Mouse (Mus musculus): Measurements from ENCODE around the gene Myo5c. TPM values are rescaled to one million over a fixed set of nuclear protein-coding genes. Genes with fewer than 3 reads are reported as not detected.

The Myo5c gene
- total RNA-seq, 2 experiments from 2014 or later = 0.29 to 0.80 TPM

DNA sequence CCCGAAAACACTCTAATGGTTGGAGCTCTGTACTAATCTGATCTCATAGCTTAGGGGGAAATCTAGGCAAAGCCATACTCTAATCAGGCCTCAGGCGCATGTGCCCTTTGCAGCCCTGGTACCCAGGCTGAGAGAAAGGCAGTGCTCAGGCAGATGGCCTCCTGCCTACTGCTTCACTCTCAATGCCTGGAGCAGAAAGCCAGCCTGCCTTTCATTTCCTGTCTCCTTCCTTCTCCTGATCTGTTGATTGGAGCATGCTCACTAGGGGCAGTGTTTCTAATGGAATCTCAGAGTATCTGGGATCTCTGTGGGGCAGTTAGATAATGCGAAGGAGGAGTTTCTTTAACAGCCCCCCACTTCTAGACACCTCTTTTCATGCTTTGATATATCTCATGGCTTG lies 87.5 kb downstream of the Myo5c start:
- DNase-seq (ENCODE audit: low spot score in 2 of 2) = peak in 1 of 2 experiments; percentile 27

DNA sequence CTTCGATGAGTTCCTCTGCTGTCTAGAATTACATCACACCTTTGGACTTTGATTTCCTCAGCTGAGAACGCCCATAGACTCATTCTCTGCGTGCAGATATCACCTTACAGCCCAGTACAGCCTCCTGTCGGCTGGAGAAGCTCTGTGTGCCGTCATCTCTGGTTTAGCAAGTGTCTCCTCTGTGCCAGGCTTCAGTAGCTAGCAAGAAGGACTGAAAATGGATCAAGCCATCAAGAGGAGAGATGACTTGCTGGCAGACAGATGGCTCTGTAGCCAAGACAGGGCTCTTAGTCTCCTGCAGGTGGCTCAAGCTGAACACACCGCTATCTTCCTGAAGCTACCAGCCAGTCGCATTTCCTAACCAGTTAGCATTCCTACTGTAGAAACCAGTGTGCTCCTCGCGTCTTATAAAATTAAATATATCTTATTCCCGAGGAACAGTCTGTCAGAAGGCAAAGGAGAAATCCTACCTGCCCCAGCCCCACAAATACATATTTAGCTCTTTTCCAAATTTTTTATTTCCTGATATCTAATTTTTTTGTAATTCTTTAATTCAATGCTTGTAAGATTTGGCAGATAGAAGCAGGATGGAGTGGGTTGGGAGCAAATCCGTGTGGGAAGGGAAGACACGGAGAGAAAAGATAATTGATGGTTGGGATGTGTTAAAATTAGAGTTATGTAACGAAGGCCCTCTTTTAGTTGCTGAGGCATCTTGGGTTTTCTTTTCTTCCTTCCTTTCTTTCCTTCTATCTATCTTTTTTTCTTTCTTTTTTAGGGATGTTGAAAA lies 90.5 kb downstream of the Myo5c start:
- DNase-seq (ENCODE audit: low spot score in 2 of 2) = no peak

DNA sequence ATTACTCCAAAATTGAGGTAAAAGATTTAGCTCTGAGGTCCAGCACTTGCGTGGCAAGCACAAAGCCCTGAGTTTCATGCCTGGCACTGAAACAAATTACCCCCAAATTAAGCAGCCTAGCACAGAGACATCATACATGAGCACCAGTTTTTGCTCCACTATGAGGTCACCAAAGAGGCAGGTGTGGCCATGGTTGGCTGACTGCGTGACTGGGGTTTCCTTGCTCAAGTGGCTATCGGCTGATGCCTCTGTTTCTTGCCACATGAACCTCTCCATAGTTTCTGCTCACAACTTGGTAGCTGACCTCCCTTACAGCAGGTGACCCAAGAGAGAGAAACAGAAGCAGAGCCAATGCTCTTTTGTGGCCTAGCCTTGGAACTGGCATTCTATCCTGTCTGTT lies 96.2 kb downstream of the Myo5c start:
- no peak for DNase-seq (ENCODE audit: low spot score in 2 of 2)

DNA sequence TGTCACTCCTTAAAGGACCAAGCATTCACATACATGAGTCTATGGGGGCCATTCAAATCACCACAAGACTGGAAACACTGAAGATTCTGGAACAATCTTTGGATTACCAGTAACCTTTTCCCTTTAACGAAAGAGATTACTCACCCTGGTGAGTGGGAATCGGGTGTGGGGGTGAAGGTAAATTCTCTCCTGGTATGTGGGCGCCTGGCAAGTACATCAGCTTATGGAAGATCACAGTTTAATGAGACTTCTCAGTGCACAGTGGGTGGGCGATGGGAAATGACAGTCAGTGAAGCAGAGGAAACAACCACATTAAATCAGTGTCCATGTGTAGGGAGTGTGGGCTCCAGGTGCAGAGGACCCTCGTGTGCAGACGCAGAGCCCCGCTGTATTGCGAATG lies 99.0 kb downstream of the Myo5c start:
- no peak for DNase-seq (ENCODE audit: low spot score in 2 of 2)

DNA sequence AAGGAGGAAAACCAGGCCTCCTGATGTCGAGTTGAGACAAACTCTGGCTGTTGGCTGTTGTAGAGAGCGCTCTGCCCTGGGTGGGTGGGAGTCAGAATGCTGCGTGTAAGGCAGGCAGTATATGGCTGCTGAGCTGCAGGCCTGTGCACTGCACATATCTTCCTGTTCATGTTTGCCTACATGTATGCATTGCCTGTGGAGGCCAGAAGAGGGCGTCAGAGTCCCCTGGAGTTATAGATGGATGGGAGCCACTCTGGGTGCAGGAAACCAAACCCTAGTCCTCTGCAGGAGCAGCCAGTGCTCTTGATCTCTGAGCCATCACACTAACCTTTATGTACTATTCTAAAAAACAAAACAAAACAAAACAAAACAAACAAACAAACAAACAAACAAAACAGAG lies 102.6 kb downstream of the Myo5c start:
- no peak for DNase-seq (ENCODE audit: low spot score in 2 of 2)

DNA sequence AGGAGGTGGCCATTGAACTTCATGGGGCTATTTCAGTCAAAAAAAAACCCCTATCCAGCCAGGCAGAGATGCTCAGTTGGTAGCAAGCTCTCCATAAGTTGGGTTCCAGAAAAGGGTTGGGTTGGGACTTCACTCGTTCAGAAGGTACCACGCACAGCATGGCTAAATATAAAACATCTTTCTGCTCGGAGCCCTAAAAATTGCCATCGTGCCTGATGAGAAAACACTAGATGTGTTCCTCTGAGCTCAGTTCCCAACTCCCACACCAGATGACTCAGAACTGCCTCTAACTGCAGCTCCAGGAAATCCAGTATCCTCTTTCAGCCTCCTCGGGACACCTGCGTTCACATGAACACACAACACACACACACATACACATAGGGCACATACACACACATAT lies 106.2 kb downstream of the Myo5c start:
- no peak for DNase-seq (ENCODE audit: low spot score in 2 of 2)

DNA sequence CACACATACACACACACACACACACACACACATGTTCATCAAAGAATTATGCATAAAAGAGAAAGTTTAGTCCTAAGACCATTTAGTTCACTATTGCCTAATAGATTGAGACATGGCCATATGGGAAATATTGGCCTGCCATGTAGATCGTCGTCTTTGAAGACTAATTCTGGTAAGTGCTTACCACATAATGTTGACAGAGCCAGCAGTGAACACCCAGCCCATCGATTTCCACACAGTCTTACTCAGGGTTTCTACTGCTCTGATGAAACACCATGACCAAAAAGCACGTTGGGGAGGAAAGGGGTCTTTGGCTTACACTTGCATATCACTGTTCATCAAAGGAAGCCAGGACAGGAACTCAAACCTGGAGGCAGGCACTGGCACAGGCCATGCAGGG lies 110.6 kb downstream of the Myo5c start:
- no peak for DNase-seq (ENCODE audit: low spot score in 2 of 2)

DNA sequence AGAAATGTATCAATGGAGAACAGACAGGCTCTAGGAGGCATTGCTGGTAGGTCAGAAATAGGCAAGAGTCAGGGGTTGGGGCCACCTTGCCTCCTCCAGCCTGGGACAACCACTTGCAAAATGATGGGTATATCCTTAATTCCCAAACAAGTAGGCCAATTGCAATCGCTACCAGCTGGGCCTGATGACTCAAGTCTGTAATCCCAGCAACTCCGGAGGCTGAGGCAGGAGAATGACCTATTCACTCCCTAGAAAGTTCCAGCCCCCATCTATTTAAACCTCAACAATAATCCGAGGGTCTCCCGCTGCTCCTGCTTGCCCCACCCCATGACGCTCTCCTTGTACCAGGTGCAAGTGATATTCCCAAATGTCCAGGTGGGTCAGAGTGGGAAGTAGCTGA lies 115.6 kb downstream of the Myo5c start, which contains the start of gene Bcl2l10:
Gene Bcl2l10, plus strand, starts transcription at position 301 of the 400 bp plus-strand sequence.
- no peak for DNase-seq (ENCODE audit: low spot score in 2 of 2)

DNA sequence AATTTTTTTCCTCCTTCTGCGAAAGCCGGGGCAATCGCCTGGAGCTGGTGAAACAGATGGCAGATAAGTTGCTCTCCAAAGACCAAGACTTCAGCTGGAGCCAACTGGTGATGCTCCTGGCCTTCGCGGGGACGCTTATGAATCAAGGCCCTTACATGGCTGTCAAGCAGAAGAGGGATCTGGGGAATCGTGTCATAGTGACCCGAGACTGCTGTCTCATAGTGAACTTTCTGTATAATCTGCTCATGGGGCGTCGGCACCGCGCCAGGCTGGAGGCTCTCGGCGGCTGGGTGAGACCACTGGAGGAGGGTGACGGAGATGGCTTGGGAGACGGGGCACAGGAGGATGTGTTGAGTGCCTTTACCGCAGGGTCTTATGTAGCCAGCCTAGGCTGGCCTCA lies 116.2 kb downstream of the Myo5c start:
- no peak for DNase-seq (ENCODE audit: low spot score in 2 of 2)

DNA sequence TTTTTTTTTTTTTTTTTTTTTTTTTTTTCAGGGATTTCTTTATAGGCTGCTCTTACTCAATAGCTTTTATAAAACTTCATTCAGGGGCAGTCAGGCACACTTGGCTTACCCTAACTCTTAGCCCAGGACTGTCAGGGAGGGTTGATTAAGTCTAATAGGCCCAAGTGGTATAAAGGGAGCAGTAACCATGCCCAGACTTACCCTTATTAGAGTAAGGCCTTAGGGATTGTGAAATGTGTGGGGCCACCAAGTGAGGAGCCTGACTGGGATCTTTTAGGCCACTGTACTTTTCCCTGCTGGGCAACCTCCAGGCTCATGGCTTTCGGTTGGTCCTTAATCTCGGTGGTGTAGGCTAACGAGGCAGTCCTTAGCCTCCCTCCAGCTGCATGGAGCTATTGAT lies 116.8 kb downstream of the Myo5c start:
- DNase-seq (ENCODE audit: low spot score in 2 of 2) = no peak

DNA sequence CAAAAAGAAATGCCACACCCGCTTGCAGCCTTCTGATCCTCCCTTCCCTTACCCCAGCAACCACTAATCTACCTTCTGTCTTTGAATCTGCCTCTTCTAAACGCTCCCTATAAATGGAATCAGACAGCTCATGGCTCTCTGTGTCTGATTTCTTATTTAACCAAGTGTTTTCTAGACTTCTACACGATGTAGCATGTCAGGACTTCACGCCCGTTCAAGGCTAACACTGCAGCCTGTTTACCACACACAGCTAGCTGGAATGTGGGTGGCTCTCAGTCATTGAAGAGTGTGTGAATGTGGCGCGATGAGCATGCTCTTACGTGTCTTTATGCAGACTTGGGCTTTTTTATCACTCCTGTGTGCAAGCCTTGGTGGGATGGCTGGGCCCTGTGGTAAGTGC lies 121.3 kb downstream of the Myo5c start:
- DNase-seq (ENCODE audit: low spot score in 2 of 2) = no peak

Other genes with a start within 250 kb of the Myo5c start
- 100 to 1,000 TPM; 188 to 198 TPM for gene Arpp19, start 194.4 kb upstream of the Myo5c start, total RNA-seq (2021)
- 100 to 1,000 TPM; 200 to 212 TPM for gene Myo5a, start 161.0 kb upstream of the Myo5c start, total RNA-seq (2021)
- 100 to 1,000 TPM; 105 to 110 TPM for gene Gnb5, start 74.3 kb downstream of the Myo5c start, total RNA-seq (2021)
- gene Bcl2l10, start 115.7 kb downstream of the Myo5c start, total RNA-seq (2021) = not detected
- gene Mapk6, start 178.0 kb downstream of the Myo5c start, total RNA-seq (2021) = 10 to 100 TPM; 55.7 to 57.8 TPM
- 10 to 100 TPM; 27.9 to 29.7 TPM for gene Leo1, start 209.5 kb downstream of the Myo5c start, total RNA-seq (2021)